Mouse (Mus musculus) naive thymus-derived CD4-positive, alpha-beta T cell, adult 2 months (primary cell): ENCODE results near the gene Rfx4.

Experiments used
- DNase-seq: peaks from one replicate; pipeline ENCODE4 v3.0.0-alpha.2; 2011; ENCODE audit warnings: low read depth

Rfx4 gene

GRCm38 (mm10) chr10:84758483-84759431, 2.9 kb downstream of the Rfx4 start:
- DNase-seq, result no peak

- DNase-seq, result no peak
These were observed 3.8 kb downstream of the Rfx4 start for GRCm38 (mm10) chr10:84759511-84760117.

GRCm38 (mm10) chr10:84760118-84761111, 4.6 kb downstream of the Rfx4 start:
- no peak for DNase-seq

GRCm38 (mm10) chr10:84768766-84769165, 12.9 kb downstream of the Rfx4 start:
- DNase-seq, result peak; percentile 66

- no peak for DNase-seq
These were observed 16.7 kb downstream of the Rfx4 start for GRCm38 (mm10) chr10:84772380-84773130.

- DNase-seq, result no peak
These were observed 18.0 kb downstream of the Rfx4 start for GRCm38 (mm10) chr10:84773889-84774288.

GRCm38 (mm10) chr10:84774573-84774972, 18.7 kb downstream of the Rfx4 start:
- DNase-seq, result peak; percentile 40

GRCm38 (mm10) chr10:84777109-84777508, 21.2 kb downstream of the Rfx4 start:
- no peak for DNase-seq

GRCm38 (mm10) chr10:84777974-84778373, 22.1 kb downstream of the Rfx4 start:
- no peak for DNase-seq

GRCm38 (mm10) chr10:84780828-84781227, 25.0 kb downstream of the Rfx4 start:
- no peak for DNase-seq

- no peak for DNase-seq
These were observed 29.5 kb downstream of the Rfx4 start for GRCm38 (mm10) chr10:84785339-84785738.

- no peak for DNase-seq
These were observed 34.5 kb downstream of the Rfx4 start for GRCm38 (mm10) chr10:84790323-84790722.

- no peak for DNase-seq
These were observed 35.3 kb downstream of the Rfx4 start for GRCm38 (mm10) chr10:84791181-84791580.

- DNase-seq, result no peak
These were observed 45.7 kb downstream of the Rfx4 start for GRCm38 (mm10) chr10:84801521-84801920.

- no peak for DNase-seq
These were observed 47.5 kb downstream of the Rfx4 start for GRCm38 (mm10) chr10:84803216-84803844.

- DNase-seq, result no peak
These were observed 49.7 kb downstream of the Rfx4 start for GRCm38 (mm10) chr10:84805576-84805975.

GRCm38 (mm10) chr10:84807206-84807605, 51.3 kb downstream of the Rfx4 start:
- DNase-seq, result no peak

GRCm38 (mm10) chr10:84810030-84810849, 54.4 kb downstream of the Rfx4 start:
- no peak for DNase-seq

GRCm38 (mm10) chr10:84811171-84811912, 55.5 kb downstream of the Rfx4 start:
- DNase-seq, result no peak
